Mouse (Mus musculus) neural tube, embryonic 14.5 days (tissue): ENCODE measurements around the gene Kitl. TPM values are rescaled to one million over a fixed set of nuclear protein-coding genes. Genes with fewer than 3 reads are reported as not detected.

Source experiments
- microRNA-seq: library from miRNA; unstranded; fragments of <30 nt; microRNA quantifications from one replicate; pipeline ENCODE4, GENCODE M21; 2016
- polyA plus RNA-seq: library from polyadenylated mRNA; unstranded; fragments of >200 nt; fragmentation: Nextera tagmentation; extraction: Ambion mirVana; gene quantifications from 2 replicates; pipeline ENCODE4 v1.2.1, GENCODE M21; 2014

Kitl gene
- polyA plus RNA-seq, 1 experiment from 2014 or later: 40.4 TPM

Small RNA genes within 50 kb of the gene (microRNA-seq; reads per million reads assigned to microRNA genes)
- gene Gm22918: not detected
- gene Gm25287: not detected
